Mouse (Mus musculus): Measurements from ENCODE around the gene Fbxl20.

DNA sequence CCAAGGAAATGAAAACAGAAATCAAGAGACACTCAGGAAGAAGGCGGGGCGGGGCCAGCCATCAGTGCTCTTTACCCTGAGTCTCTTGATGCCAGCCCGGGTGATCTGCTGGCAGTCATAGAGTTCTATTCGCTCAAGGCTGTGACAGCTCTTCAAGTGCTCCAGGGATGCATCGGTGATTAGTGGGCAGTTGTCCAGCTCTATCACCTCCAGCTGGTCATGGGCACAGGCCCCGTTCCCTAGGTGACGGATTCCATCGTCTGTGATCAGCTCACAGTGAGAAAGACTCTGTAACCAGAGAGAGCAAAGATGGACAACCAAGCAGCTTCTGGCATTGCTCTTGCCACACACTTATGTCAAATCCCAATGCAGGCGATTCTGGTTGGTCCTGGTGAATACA, 59.6 kb downstream of the Fbxl20 start:
- TF ChIP-seq ZNF384 (IDR thresholded peaks at IDR 0.05; ENCODE audit: low read depth, low read length) (no peak), ZC3H11A (IDR thresholded peaks at IDR 0.05; ENCODE audit: borderline replicate concordance, low read depth, low read length) (no peak), CHD2 (IDR thresholded peaks at IDR 0.05; ENCODE audit: low read depth, low read length) (no peak), HCFC1 (IDR thresholded peaks at IDR 0.05; ENCODE audit: borderline replicate concordance, insufficient read depth, low read length) (no peak)
